Mouse (Mus musculus) naive thymus-derived CD4-positive, alpha-beta T cell, adult 2 months (primary cell): ENCODE measurements around the gene Prkd1.

Experiments used
- DNase-seq: peaks from one replicate; pipeline ENCODE4 v3.0.0-alpha.2; 2011; ENCODE audit warnings: low read depth

Prkd1 gene

GRCm38 (mm10) chr12:50352404-50352803 lies 296.5 kb downstream of the Prkd1 start:
- no peak for DNase-seq

DNA sequence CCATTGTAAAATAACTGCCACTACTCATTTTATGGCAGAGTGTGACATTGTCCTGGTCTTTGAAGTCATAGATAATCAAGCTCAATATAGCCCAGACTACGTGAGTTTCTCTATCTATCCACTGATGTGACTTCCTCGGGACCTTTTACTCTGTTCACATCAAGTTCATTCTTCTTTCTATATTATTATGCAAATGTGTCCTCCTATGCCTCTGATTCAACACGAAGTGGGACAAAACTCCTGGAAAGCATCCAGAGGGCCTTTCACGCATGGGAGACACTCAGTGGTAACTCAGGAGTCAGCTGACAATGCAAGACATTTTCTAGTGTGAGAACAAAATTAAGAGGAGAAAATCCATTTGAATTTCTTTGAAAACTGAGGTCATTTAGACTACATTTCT lies 315.7 kb downstream of the Prkd1 start:
- DNase-seq: no peak

DNA sequence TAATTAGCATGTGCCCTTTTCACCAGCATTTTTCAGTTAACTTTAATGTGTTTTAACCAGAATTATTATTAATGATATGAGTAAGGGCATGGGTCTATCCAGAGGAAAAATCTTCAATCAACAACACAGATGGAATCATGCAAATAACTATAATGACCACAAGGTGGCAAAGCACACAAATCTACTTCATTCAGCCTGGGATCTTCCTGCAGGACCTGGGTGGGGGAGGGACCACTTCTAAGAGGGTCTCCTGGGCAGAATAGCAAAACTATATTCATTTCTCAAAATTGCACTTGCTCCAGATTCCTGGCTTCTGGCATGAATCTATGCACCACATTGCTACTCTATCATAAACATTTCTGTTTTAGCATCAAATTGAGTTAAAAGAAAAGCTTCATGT lies 334.3 kb downstream of the Prkd1 start:
- no peak for DNase-seq

DNA sequence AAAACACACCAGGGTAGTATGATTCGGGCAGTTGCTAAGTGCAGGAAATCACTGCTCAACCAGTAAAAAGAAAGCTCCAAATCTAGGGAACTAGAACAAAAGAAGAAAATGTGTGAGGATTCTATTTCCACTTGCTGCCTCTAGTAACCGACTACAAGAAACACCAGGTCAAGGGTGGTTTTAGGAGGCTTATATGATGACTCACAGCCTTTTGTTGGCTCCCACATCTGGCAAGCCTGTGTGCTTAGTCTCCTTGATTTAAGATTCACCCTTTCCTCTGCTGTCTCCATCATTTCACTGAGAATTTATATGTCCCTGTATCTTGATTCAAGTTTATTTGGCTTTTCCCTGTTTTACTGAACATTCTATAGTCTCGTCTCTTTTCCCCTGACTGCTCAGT lies 339.6 kb downstream of the Prkd1 start:
- DNase-seq: no peak

DNA sequence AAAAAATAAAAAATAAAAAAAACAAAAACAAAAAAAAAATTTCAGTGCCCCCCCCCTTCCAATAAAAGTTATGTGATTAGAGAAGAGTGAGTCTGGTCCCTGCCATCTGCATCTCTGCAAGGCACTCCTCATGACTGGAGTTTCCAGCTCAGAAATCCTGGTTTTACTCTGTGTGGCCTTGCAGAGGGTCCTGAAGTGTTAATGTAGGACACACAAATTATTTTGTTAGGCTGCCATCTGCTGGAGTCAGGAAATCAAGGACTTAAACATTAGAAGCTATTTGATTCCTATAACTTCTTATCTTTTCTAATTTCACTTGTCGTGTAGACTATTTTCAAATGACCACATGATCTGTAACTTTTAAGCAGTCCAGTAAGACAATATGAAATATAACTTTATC lies 347.6 kb downstream of the Prkd1 start:
- no peak for DNase-seq

- DNase-seq: no peak
These were observed 352.8 kb downstream of the Prkd1 start for GRCm38 (mm10) chr12:50296067-50296466.

DNA sequence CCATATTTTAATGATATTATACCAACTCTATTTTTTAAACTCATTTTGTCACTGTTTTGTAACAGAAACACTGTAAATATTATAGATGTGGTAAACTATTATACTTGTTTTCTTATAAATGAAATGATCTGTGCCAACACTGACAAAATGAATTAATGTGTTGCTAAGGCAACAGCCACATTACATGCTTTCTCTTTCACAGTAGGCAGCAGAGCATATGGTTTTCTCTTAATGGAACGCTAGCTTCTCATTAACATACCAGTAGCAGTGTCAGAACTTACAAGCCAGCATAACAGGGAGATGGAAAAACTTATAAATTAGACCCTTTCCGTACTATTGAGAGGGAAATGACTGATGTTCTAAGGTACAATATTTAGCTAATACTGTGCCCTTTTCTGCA lies 353.3 kb downstream of the Prkd1 start:
- DNase-seq: no peak

DNA sequence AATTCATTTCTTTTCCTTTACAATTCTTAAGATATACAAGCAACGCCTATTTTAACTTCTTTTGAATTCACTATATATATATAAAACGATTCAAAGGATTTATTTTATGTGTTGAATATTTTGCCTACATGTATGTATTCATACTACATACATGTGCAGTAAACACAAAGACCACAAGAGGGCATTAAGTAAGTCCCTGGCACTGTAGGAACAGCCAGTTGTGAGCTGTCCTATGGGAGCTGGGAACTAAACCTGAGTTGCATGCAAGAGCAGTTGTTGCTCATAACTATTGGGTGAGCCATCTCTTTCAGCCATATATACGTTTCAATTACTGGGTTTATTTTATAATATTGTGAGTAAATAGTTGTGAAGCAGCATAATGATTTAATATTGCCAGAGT lies 356.1 kb downstream of the Prkd1 start:
- no peak for DNase-seq
